16 mouse cellular contexts compared by ENCODE assay signal in the genomic region with DNA sequence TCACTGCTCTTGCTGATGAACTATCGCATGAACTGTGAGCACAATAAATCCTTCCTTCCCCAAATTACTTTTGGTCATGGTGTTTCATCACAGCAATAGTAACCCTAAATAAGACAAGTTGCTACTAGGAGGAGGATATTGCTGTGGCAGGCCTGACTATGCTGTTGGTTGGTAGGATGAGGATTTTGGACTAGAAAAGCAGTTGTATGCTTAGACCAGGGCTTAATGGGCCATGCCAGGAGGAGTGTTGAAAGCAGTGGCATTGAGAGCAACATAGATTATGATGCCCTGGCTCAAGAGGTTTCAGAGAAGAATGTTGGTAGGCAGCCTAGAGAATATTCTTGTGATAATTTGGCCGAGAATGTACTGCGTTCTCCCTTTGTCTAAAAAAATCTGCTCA.
DNase-seq lines count a peak whose midpoint lies in the region.
"Had no signal": no experiment of that assay in that cellular context is flagged by ENCODE, and none has a peak within 500 bp of the region (broad histone marks: within the 10 kb centered on the region; RNA-seq: fewer than 3 reads in every experiment).

No protein-coding gene starts in this region.

- peak; percentile 66 for DNase-seq in heart, adult 11 months
- DNase-seq in heart, adult 18-20 months, result no peak
- DNase-seq in fat pad, adult 2 months (ENCODE audit: extremely low read depth, low read depth, low spot score), result peak; percentile 56
- DNase-seq in gonadal fat pad, adult 2 months (ENCODE audit: low read depth), result peak; percentile 51
- DNase-seq in layer of hippocampus, adult 18-20 months (ENCODE audit: low spot score in 2 of 2), result no peak
- no peak for DNase-seq in ovary, postnatal 36 days (ENCODE audit: low spot score)
- DNase-seq: adrenal gland, adult 2 months; adrenal gland, adult 8-10 months; adrenal gland, postnatal 10 days; adrenal gland, postnatal 14 days; adrenal gland, postnatal 25 days; adrenal gland, postnatal 36 days; B cell, adult 2 months; cerebellum, adult 11 months; cerebellum, adult 11-12 months; cerebellum, adult 18-20 months had no signal

Comparison
In these comparisons a context has a peak if more than half of its experiments do, and no peak if none do; other contexts are left out.
1. DNase-seq: peak in heart, adult 11 months (single experiment), fat pad, adult 2 months (single experiment) and gonadal fat pad, adult 2 months (single experiment); none in heart, adult 18-20 months (0 of 2), layer of hippocampus, adult 18-20 months (0 of 2) and ovary, postnatal 36 days (single experiment).